Mouse (Mus musculus): ENCODE measurements around the gene Rhno1. TPM values are rescaled to one million over a fixed set of nuclear protein-coding genes. Genes with fewer than 3 reads are reported as not detected.
A peak's percentile ranks its signal among the peaks of the same experiment; 100 is the strongest.

Gene Rhno1
- polyA plus RNA-seq, 1 experiment from 2014 or later = 118 TPM

GRCm38 (mm10) chr6:128355726-128356416 lies 6.8 kb downstream of the Rhno1 start, which contains the start of gene Tulp3:
Gene Tulp3, minus strand, starts transcription at chr6:128355851.
- ATAC-seq (ENCODE audit: insufficient number of reproducible peaks, low FRiP score, low TSS enrichment, low read depth) = peak; percentile 97
- Histone ChIP-seq H3K9ac (peak within 1 kb of the TSS; percentile 65), H3K4me3 (peak within 1 kb of the TSS; percentile 85), H3K9me3 (no peaks in the 10 kb centered on the region), H3K27ac (peak within 1 kb of the TSS; percentile 92), H3K27me3 (no peaks in the 10 kb centered on the region), H3K4me1 (peaks cover 21% of the 10 kb centered on the region), H3K36me3 (peaks cover 28% of the 10 kb centered on the region), H3K4me2 (peak within 1 kb of the TSS; percentile 74)
- WGBS = under 1% methylated on average over 41 of the region's 42 CpGs

DNA sequence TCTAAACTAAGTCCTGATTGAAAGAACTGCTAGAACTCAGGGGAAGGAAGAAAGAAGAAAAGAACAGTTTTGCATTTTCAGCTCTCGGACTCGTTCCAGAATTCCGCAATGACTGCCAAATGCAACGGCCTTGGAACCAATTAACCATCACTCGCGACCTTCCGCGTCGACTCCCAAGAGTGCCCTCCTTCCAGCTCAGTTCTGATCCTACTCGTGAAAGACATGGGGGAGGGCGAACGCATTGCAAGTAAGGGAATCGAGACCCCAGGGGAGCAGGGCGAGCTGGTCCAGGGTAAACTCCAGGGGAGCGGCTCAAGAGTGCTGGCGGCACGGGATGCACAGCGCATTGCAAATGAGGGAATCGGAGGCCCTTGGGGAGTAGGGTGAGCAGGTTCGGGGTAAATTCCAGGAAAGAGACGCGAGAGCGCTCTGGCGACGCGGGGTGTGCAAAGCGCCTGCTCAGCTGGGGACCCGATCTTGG lies 7.5 kb downstream of the Rhno1 start:
- H3K9me3 ChIP-seq = no peaks in the 10 kb centered on the region
- peak overlapping the region; percentile 74 for H3K4me2 ChIP-seq
- peak; percentile 59 for ATAC-seq (ENCODE audit: insufficient number of reproducible peaks, low FRiP score, low TSS enrichment, low read depth)
- peaks cover 34% of the 10 kb centered on the region for H3K36me3 ChIP-seq
- peak overlapping the region; percentile 92 for H3K27ac ChIP-seq
- peak overlapping the region; percentile 65 for H3K9ac ChIP-seq
- no peaks in the 10 kb centered on the region for H3K27me3 ChIP-seq
- H3K4me1 ChIP-seq = peaks cover 20% of the 10 kb centered on the region
- under 1% methylated on average over 28 of the region's 28 CpGs for WGBS
- H3K4me3 ChIP-seq = peak overlapping the region; percentile 85

DNA sequence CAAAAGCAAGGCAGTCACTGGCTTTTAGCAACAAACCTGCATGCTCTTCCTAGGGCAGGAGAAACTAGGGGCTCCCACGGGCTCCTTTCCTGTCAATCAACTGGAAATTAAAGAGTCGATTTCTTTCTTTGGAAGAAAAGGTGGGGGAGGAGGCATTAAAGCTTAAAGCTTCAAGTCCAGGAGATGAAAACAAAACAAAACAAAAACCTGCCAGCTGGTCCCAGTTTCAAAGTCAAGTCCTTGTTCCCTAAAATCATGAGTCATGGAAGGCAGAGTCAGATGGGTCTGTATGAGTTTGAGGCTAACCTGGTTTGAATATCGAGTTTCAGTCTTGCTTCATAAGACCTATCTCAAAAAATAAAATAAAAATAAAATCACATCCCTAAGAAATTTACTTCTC lies 8.6 kb downstream of the Rhno1 start:
- no peak overlapping the region for H3K27ac ChIP-seq
- no peak overlapping the region for H3K9ac ChIP-seq
- peaks cover 33% of the 10 kb centered on the region for H3K36me3 ChIP-seq
- no peaks in the 10 kb centered on the region for H3K27me3 ChIP-seq
- H3K4me2 ChIP-seq = peak overlapping the region; percentile 74; the same call in 1 of the 2 replicates
- peaks cover 20% of the 10 kb centered on the region for H3K4me1 ChIP-seq
- no peaks in the 10 kb centered on the region for H3K9me3 ChIP-seq
- WGBS = 58% methylated on average over 3 of the region's 3 CpGs
- ATAC-seq (ENCODE audit: insufficient number of reproducible peaks, low FRiP score, low TSS enrichment, low read depth) = no peak
- H3K4me3 ChIP-seq = peak overlapping the region; percentile 85

GRCm38 (mm10) chr6:128349711-128350110 lies 13.0 kb downstream of the Rhno1 start:
- Histone ChIP-seq H3K9me3 (no peaks in the 10 kb centered on the region), H3K4me3 (no peak overlapping the region), H3K4me2 (no peak overlapping the region), H3K9ac (no peak overlapping the region), H3K4me1 (peaks cover 24% of the 10 kb centered on the region), H3K36me3 (peaks cover 8% of the 10 kb centered on the region), H3K27ac (0 out of 2 replicates have a peak overlapping the region, but pooled peaks have one; percentile 2), H3K27me3 (no peaks in the 10 kb centered on the region)
- 59% methylated on average over 7 of the region's 7 CpGs for WGBS
- ATAC-seq (ENCODE audit: insufficient number of reproducible peaks, low FRiP score, low TSS enrichment, low read depth) = no peak

DNA sequence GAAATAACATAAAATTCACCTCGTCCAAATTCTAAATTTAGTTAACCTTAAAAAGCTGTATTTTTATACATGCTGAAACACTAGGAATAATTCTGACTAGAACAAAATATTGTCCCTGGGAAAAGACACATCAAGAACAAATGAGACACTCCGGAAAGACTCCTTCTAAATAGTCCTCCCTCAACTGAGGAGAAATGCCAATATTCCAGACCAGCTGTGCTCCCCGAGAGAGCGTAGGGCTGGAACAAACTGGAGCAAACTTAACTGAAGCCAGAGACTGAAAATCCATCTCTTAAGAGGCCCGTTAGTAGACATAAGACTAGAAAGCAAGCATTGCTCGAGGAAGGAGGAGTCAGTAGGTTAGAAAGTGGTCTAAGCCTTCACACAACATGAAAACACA lies 15.9 kb downstream of the Rhno1 start:
- peaks cover 19% of the 10 kb centered on the region; the same call in 1 of the 2 replicates for H3K4me1 ChIP-seq
- no peak for ATAC-seq (ENCODE audit: insufficient number of reproducible peaks, low FRiP score, low TSS enrichment, low read depth)
- peak overlapping the region; percentile 35; the same call in 1 of the 2 replicates for H3K27ac ChIP-seq
- H3K9me3 ChIP-seq = no peaks in the 10 kb centered on the region
- H3K4me3 ChIP-seq = no peak overlapping the region
- no peak overlapping the region for H3K4me2 ChIP-seq
- H3K36me3 ChIP-seq = peaks cover 19% of the 10 kb centered on the region
- no peaks in the 10 kb centered on the region for H3K27me3 ChIP-seq
- 63% methylated on average over 6 of the region's 6 CpGs for WGBS
- no peak overlapping the region for H3K9ac ChIP-seq

- Histone ChIP-seq H3K27ac (no peak overlapping the region), H3K4me2 (no peak overlapping the region), H3K27me3 (no peaks in the 10 kb centered on the region), H3K9me3 (no peaks in the 10 kb centered on the region), H3K36me3 (peaks cover 15% of the 10 kb centered on the region), H3K4me3 (no peak overlapping the region), H3K9ac (no peak overlapping the region), H3K4me1 (peaks cover 19% of the 10 kb centered on the region; the same call in 1 of the 2 replicates)
- no peak for ATAC-seq (ENCODE audit: insufficient number of reproducible peaks, low FRiP score, low TSS enrichment, low read depth)
- 83% methylated on average over 10 of the region's 10 CpGs for WGBS
Measured at GRCm38 (mm10) chr6:128345623-128346022, 17.1 kb downstream of the Rhno1 start.

GRCm38 (mm10) chr6:128341956-128342723 lies 20.6 kb downstream of the Rhno1 start:
- ATAC-seq (ENCODE audit: insufficient number of reproducible peaks, low FRiP score, low TSS enrichment, low read depth) = peak; percentile 49; the same call in 1 of the 2 replicates
- 79% methylated on average over 11 of the region's 11 CpGs for WGBS
- no peaks in the 10 kb centered on the region for H3K9me3 ChIP-seq
- no peak overlapping the region for H3K9ac ChIP-seq
- peaks cover 15% of the 10 kb centered on the region for H3K4me1 ChIP-seq
- H3K27me3 ChIP-seq = no peaks in the 10 kb centered on the region
- peak overlapping the region; percentile 55; the same call in 1 of the 2 replicates for H3K27ac ChIP-seq
- peaks cover 11% of the 10 kb centered on the region for H3K36me3 ChIP-seq
- no peak overlapping the region for H3K4me2 ChIP-seq
- H3K4me3 ChIP-seq = no peak overlapping the region

DNA sequence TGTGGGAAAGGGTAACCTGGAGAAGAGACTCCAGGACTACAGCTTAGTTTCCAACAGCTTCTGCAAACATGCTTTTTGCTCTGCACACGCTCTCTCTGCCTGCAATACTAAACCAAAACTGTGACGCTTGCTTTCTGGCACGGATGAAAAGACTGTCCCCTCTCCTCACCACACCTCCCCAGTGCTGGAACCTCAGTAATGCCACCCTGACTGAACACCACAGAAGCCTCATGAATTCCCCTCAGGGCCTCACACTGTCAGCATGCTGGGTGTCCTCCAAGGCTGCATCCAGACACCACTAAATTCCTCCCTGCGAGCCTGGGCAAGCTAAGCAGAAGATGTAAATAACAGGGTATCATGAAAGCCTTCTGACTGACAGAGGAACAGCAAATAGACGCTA lies 23.8 kb downstream of the Rhno1 start:
- Histone ChIP-seq H3K27ac (peak overlapping the region; percentile 5; the same call in 1 of the 2 replicates), H3K4me3 (no peak overlapping the region), H3K27me3 (no peaks in the 10 kb centered on the region), H3K9me3 (no peaks in the 10 kb centered on the region), H3K36me3 (peaks cover 28% of the 10 kb centered on the region), H3K4me1 (peaks cover 15% of the 10 kb centered on the region), H3K9ac (no peak overlapping the region), H3K4me2 (no peak overlapping the region)
- peak; percentile 21; the same call in 1 of the 2 replicates for ATAC-seq (ENCODE audit: insufficient number of reproducible peaks, low FRiP score, low TSS enrichment, low read depth)
- 25% methylated on average over 5 of the region's 5 CpGs for WGBS

DNA sequence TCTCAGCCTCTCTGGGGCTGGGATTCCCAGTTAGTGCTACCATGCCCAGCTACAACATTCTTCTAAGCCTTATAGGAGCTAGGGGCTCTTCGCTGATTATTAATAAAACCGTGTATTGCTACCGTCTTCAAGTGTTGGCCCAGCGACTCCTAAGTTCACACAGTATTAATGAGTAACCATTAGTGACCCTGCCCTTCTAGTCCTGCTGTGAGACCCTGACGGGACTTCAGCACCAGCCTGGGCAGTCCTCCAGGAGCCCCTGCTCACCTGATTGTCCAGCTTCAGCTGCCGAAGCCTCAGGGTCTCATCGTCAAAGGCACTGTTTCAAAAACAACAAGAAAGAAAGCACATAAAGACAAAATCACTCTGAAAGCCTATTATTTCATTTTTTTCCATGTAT lies 25.2 kb downstream of the Rhno1 start:
- Histone ChIP-seq H3K27ac (no peak overlapping the region), H3K27me3 (no peaks in the 10 kb centered on the region), H3K4me2 (no peak overlapping the region), H3K9me3 (no peaks in the 10 kb centered on the region), H3K4me1 (peaks cover 14% of the 10 kb centered on the region), H3K36me3 (peaks cover 33% of the 10 kb centered on the region), H3K9ac (no peak overlapping the region), H3K4me3 (no peak overlapping the region)
- no peak for ATAC-seq (ENCODE audit: insufficient number of reproducible peaks, low FRiP score, low TSS enrichment, low read depth)
- 74% methylated on average over 7 of the region's 7 CpGs for WGBS

- Histone ChIP-seq H3K4me1 (peaks cover 9% of the 10 kb centered on the region), H3K27me3 (no peaks in the 10 kb centered on the region), H3K4me3 (no peak overlapping the region), H3K27ac (no peak overlapping the region), H3K9me3 (no peaks in the 10 kb centered on the region), H3K9ac (no peak overlapping the region), H3K36me3 (peaks cover 50% of the 10 kb centered on the region), H3K4me2 (no peak overlapping the region)
- ATAC-seq (ENCODE audit: insufficient number of reproducible peaks, low FRiP score, low TSS enrichment, low read depth) = no peak
- WGBS = 25% methylated on average over 12 of the region's 12 CpGs
Measured at GRCm38 (mm10) chr6:128334397-128335124, 28.1 kb downstream of the Rhno1 start.

- Histone ChIP-seq H3K36me3 (peaks cover 24% of the 10 kb centered on the region), H3K4me2 (no peak overlapping the region), H3K27ac (no peak overlapping the region), H3K27me3 (no peaks in the 10 kb centered on the region), H3K9ac (no peak overlapping the region), H3K4me3 (no peak overlapping the region), H3K9me3 (no peaks in the 10 kb centered on the region), H3K4me1 (no peaks in the 10 kb centered on the region)
- WGBS = 5% methylated on average over 4 of the region's 4 CpGs
- ATAC-seq (ENCODE audit: insufficient number of reproducible peaks, low FRiP score, low TSS enrichment, low read depth) = no peak
Measured at GRCm38 (mm10) chr6:128318317-128318716, 44.4 kb downstream of the Rhno1 start.

All from limb, embryonic 15.5 days (tissue).